Mouse (Mus musculus): ENCODE measurements around the gene Wfikkn2.

GRCm38 (mm10) chr11:94285886-94286574 is 40.2 kb upstream of the Wfikkn2 start:
- TF ChIP-seq CTCF (IDR thresholded peaks at IDR 0.05; ENCODE audit: control insufficient read depth, insufficient read depth, insufficient read length) (no peak), MYOG (IDR thresholded peaks at IDR 0.05; ENCODE audit: control insufficient read depth, extremely low read depth, insufficient read length) (no peak), USF1 (IDR thresholded peaks at IDR 0.05; ENCODE audit: low read depth) (no peak), FOSL1 (IDR thresholded peaks at IDR 0.05; ENCODE audit: insufficient read depth, low read length, poor library complexity, severe bottlenecking) (no peak), MAX (IDR thresholded peaks at IDR 0.05) (no peak)
